Mouse (Mus musculus): Measurements from ENCODE around the gene Gm20538.

- no peak for TF ChIP-seq GATA1 (IDR thresholded peaks at IDR 0.05; ENCODE audit: borderline replicate concordance, low read length)
- TF ChIP-seq FLI1 (IDR thresholded peaks at IDR 0.05; ENCODE audit: low read length): no peak
Observed at GRCm38 (mm10) chr19:44498936-44499335, 53.7 kb downstream of the Gm20538 start.

Data from megakaryocyte, embryonic 14.5 days (primary cell).